Mouse (Mus musculus) natural killer cell, adult 2 months (primary cell): ENCODE measurements around the gene P3h4.
"Not testable (repeated sequence)": the region's sequence is repeated elsewhere in the genome, so short reads cannot be mapped to it uniquely, and the experiment has no call there.

ENCODE experiments used
- DNase-seq, 2 experiments: peaks; one replicate each; pipeline ENCODE4 v3.0.0; 2022; ENCODE audit warnings: low spot score in 2 of 2

The P3h4 gene

DNA sequence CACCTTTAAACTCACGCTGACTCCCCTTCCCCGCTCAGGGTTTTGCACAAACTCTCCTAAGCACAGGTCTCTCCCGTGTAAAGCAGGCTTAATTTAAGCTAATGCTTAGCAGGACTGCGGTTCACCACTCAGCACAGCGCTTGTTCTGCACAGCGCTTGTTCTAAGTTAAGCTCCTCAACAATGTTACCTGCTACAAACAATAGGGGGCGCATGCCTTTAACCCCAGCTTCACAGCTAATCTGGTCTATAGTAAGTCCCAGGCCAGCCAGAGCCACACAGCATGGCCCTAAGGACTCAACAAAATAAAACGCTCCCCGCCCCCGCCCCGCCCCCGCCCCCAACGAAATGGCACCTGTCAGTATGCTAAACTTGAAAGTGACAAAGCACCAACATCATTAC, 53.6 kb downstream of the P3h4 start:
- DNase-seq, result not testable (repeated sequence)

- no peak for DNase-seq
Measured at GRCm38 (mm10) chr11:100360175-100360574, 54.5 kb downstream of the P3h4 start.
